Mouse (Mus musculus): Measurements from ENCODE around the gene Whamm.

DNA sequence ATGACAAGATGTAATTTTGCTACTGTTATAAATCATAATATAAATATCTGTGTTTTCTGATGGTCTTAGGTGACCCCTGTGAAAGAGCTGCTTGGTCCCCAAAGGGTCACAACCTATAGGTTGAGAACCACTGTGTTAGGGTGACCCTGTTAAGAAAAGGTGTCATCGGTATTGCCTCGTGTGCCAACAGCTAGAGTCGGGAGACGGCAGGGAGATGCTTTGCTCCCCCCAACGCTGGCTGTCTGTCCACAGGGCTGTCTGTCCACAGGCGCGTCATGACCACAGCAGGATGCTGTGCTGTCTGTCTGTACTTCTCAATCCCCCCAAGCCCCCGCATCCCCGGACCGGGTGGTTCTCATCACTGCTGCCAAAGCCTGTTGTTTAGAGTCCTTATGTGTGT is 4.5 kb downstream of the Whamm start:
- no peak for TF ChIP-seq MAX (IDR thresholded peaks at IDR 0.05; ENCODE audit: low read length)
- TF ChIP-seq CTCF (conservative IDR thresholded peaks at IDR 0.05 in 1 of 2, IDR thresholded peaks at IDR 0.05 in 1 of 2; ENCODE audit: low read depth in 2 of 2, low read length in 2 of 2), result no peak

Measured in CH12.LX (cell line).